Mouse (Mus musculus) right cerebral cortex, postnatal 36 days (tissue): ENCODE data around the gene Ccdc137.

ENCODE experiments used
- DNase-seq, 2 experiments: peaks; one replicate each; pipeline ENCODE4 v3.0.0; 2022; ENCODE audit warnings: low spot score in 2 of 2, mixed read lengths in 1 of 2

The Ccdc137 gene

DNA sequence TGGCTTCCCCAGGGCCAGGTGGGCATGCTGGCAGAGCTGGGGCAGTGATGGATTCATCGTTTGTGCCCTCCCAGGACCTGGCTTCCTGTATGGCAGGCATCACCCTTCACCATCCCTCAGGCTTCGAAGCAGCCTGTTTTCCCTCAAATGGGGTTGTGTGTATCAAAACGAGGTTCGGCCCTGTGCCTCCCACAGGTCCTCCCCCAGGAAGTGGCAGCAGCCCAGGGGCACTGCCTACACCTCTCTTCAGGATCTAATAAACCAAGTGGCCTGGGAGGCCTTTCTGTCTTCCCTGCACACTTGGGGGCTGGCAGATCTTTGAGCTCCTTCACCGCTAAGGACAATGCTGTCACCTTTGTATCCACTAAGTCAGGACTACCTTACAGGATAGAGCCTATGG, 41.0 kb downstream of the Ccdc137 start:
- no peak for DNase-seq

DNA sequence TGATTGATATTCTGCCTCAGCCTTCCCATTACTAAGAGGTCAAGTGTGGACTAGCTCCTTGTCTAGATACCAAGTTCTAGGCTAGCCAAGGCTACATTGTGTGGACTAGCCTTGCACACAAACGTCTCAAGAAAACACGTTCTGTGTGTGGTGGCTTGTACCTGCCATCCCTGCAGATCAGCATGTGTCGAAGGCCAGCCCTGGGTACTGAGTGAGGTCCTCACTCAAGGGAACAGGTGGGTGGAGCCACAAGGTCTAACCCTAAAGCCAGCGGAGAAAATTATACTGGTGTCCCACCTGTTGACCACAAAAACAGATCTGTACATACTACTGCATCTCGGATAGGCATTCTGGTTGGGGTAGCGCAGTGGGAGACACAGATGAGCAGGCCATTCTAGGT, 42.0 kb downstream of the Ccdc137 start:
- DNase-seq: no peak

DNA sequence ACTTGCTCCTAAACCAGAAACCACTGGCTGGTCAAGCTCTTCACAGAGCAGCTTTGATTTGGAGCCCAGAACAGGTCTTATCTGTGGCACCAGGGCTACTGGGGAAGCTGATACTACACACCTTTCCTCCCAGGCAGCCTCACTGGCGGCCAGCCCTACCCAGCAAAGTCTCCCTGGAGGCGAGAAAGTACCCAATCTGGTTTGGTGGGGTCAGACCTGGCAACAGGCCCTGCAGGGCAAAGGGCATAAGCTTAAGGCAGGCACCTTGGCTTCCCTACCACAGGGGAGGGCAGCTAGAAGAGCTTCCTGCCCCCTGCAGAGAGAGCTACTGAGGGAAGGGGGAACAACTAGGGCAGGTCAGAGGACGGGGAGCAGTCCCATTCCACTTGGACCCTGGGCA, 42.4 kb downstream of the Ccdc137 start:
- DNase-seq: no peak

DNA sequence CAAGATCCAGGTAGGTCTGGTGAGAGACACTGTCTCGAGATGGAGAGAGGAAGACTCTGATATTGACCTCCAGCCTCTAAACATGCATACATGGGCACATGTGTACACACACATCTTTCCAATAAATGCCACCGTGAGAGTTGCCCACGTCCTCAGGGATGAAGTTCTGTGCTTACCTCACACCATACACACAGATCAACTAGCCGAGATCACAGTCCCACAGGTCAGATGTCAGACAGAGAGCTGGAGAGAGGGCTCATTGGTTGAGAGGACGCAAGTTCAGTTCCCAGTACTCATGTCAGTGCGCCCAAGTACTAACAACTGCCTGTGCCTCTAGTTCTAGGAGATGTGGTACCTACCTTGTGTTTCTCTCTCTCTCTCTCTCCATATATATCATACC, 43.1 kb downstream of the Ccdc137 start:
- DNase-seq: no peak

DNA sequence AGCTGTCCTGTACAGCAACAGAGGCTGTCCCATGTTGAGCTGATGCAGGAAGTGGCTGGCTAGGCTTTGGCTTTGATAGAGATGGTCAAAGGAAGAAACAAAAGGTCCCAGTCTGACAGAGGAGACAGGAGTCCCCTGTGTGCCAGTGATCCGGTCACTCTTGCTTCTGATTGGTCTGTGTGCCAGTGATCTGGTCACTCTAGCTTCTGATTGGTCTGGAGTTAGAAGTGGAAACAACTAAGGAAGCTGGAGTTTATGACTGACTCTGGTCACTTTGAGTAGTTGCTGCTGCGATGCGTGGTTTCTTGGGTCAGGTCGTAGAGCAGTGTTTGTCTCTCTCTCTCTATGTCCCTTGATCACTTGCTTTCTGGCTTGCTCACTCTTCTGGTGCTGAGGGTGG, 43.8 kb downstream of the Ccdc137 start:
- DNase-seq: no peak

DNA sequence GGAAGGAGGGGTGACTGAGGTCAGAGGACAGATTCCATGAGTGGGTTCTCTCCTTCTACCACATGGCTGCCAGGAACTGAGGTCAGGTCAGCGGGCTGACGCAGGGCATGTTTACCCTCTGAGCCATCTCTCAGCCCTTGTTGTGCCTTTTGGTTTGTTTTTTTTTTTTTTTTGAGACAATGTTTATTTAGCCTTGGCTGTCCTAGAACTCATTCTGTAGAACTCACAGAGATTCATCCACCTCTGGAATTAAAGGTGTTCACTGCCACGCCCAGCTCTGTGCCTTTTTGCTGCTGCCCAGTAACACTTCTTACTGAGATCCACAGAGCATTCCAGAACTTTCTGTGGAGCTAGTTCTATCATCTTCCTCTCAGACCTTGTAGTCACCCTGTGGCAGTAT, 47.7 kb downstream of the Ccdc137 start:
- DNase-seq: no peak

DNA sequence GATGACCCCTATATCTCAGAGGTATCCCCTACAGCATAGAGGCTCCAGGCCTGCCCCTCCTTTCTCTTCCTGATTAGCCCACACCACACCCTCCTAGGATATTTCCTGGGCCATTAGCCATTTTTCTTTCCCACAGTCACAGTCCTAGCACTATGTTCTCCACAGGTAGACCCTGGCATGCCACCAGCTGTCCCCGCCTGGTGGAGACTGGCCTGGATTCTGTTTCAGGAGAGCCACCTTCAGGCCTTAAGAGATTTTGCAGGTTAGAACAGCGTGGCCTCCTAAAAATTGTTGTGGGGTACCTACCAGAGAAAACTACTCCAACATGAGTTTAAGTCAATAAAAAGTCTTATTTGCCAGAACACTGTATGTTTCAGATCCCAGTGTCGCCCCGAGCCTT, 49.0 kb downstream of the Ccdc137 start:
- DNase-seq: no peak

DNA sequence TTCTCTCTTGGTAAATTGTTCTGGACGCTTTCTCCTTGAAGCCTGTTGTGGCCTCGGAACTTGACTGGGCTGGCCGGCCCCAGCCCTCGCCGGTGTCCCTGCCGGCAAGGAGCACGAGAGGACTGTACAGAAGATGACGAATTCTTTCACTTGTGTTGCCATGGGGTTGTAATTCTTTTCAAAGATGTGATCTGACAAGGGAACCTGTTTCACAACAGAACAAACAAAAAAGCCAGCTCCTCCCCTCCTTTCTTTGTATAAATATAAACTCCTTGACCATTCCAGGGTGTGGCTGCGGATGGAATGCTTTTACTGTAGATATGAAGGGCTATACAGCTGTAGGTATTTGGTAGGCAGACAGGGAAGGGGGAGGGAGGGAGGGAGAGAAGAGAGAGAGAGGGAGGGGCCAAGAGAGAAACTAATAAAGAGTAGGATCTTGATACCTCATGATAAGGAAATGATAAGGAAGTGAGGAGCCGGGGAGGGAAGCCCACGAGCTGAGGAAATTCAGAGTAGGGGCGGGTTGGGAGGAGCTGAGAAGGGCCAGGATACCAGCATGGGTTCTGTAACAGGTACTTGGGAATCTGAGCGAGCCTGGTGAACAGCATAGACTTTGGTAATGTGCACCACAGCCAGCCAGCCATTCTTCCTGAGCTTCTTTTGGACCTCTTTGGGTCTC, 49.8 kb downstream of the Ccdc137 start:
- DNase-seq: no peak

DNA sequence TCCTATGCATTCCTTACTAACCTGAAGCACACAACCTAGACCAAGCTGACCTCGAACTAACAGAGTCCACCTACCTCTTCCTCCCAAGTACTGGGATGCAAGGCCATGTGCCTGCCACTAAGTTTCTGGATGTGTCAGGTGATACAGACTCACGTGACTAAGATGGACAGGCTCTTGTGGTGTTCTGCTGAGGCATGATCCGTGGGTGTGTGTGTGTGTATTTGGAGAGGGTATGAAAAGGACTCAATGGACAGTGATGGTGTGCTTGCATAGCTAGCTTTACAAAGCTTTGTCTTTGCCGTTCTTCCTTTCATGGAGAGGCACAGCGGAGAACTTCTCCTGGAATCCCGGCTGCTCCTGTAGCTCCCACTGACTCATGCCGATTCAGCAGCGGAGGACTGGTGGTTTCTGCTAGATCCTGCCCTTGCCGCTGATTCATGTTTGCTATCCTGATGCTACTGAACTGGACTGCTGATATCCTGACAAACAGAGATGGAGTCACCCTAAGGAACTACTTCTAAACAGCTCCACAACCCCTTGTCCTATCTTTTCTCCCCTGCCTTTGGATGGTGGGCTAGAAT, 50.5 kb downstream of the Ccdc137 start:
- no peak for DNase-seq

DNA sequence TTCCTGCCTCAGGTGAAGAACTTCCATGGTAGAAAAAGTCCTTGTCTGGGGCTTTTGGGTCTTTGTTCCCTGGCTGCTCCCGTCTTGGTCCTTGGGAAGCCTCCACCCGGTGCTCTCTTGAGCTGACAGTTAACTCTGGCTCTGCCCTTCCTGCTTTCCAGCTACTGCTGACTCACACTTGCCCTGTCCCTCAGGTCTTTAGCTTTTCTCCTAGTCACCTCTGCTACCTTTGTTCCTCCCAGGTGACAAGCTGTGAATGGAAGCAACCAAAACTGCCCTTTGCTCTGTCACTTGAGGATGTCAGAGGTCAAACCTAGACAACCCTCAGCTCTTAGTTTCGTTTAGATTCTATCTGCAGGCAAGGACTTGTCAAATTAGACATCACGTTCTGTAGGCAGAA, 52.0 kb downstream of the Ccdc137 start:
- DNase-seq: no peak

DNA sequence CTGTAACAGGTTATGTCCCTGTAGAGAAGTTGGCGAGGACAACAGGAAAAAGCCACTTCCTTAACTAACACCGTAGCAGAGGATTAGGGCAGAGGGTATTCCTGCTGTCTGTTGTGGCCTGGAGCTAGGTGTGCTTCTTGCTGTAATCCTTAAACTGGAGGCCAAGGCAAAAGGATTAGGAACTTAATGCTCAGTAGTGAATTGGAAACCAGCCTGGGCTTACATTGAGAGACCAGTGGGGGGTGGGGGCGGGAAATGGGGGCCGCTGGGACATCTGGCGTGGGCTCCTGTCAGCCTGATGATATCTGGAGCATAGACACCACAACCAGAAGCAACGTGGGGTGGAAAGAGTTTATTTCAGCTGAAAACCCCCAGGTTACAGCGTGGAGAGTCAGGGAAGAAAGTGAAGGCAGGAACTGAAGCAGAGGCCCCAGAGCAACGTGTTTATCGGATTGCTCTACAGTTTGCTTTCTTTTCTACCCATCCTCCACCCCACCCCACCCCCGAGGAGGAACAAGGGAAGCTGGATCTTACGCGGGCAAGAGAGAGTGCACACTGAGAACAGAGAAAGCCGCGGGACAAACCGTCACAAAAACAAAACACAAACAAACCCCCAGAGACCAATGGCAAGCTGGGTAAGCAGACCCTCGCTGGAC, 52.6 kb downstream of the Ccdc137 start:
- DNase-seq: no peak

DNA sequence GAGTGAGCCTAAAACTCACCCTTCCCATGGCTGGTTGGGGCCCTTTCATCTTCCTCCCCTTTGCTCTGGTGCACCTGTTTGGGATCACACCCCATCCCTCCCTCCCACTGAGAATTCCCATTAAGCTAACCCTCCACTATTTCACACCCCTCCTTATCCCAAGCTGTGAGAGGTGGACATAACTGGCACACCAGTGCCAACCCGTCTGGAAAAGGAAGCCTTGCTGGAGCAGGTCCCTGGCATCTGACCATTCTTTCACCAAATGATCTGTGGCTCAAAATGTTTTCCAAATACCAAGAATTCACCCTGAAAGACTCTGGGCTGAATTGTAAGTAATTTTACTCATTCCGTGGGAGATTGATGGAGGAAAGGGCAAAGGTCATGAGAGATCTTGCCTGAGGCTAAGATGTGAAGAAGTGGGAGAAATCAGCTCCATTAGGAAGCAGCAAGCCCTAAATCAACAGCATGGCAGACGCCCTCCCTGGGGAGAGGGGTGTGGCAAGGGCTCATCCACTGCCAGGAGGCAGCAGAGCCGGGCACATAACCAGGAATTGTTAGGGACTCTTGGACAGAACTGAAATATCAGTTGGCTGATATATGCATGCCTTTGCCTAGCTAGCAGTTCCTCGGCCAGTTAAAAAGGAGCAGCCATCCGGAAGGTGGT, 55.0 kb downstream of the Ccdc137 start:
- DNase-seq: no peak
